Mouse (Mus musculus): ENCODE data around the gene Cdh8.

DNA sequence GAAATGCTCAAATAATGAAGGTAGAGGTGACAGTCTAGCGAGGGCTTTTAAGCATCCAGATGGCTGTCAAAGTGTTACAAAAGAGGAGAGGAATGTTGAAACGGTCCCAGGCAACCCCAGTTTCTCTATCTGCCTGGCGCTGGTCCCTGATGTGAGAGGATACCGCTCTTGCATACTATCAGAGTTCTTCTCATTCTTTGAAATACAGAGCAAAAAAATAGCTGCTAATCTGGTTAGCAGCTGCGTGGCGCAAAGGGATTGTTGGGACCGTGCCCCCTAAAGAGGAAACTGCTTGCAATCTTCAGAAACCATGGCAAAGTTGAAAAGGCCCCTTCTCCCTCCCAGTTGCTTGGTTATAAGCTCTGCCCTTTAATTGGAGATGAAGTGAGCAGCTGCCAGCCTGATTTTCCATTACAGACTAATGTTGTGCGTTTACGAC is 1.8 kb downstream of the Cdh8 start:
- no peak for TF ChIP-seq GATA1 (IDR thresholded peaks at IDR 0.05; ENCODE audit: borderline replicate concordance, low read length)
- no peak for TF ChIP-seq FLI1 (IDR thresholded peaks at IDR 0.05; ENCODE audit: low read length)

Measured in megakaryocyte, embryonic 14.5 days (primary cell).